In genomic region chr6:4349953-4350352, GRCm38 (mm10) we compare ENCODE assay signal across 22 mouse cellular contexts.
A peak's percentile ranks its signal among the peaks of the same experiment; 100 is the strongest.
DNase-seq lines count a peak whose midpoint lies in the region; ATAC-seq and TF ChIP-seq lines count a peak whose summit lies in the region.
"Had no signal": no experiment of that assay in that cellular context is flagged by ENCODE, and none has a peak within 500 bp of the region (broad histone marks: within the 10 kb centered on the region; RNA-seq: fewer than 3 reads in every experiment).

No protein-coding gene starts in this region.

- no peak for TF ChIP-seq CTCF in kidney, adult 2 months (conservative IDR thresholded peaks at IDR 0.05; ENCODE audit: insufficient read depth, insufficient read length, low read depth, low read length)
- no peak for TF ChIP-seq CTCF in forebrain, postnatal 0 days (IDR thresholded peaks at IDR 0.05; ENCODE audit: low read depth)

- no peak overlapping the region for H3K4me3 ChIP-seq in kidney, adult 2 months (ENCODE audit: insufficient read depth, low read depth, low read length)
- H3K4me3 ChIP-seq in forebrain, postnatal 0 days (ENCODE audit: low read depth, low read length) = no peak overlapping the region
- H3K4me3 ChIP-seq: forebrain, embryonic 10.5 days; hindbrain, embryonic 10.5 days; midbrain, embryonic 15.5 days; neural tube, embryonic 12.5 days had no signal

- 61% methylated on average over 4 of the region's 4 CpGs for WGBS in kidney, adult 2 months
- WGBS in forebrain, postnatal 0 days = 91% methylated on average over 4 of the region's 4 CpGs

- H3K36me3 ChIP-seq in kidney, adult 2 months (ENCODE audit: control insufficient read depth, insufficient read depth, low read length) = no peaks in the 10 kb centered on the region
- no peaks in the 10 kb centered on the region for H3K36me3 ChIP-seq in forebrain, postnatal 0 days (ENCODE audit: insufficient read depth)
- H3K36me3 ChIP-seq: forebrain, embryonic 10.5 days; hindbrain, embryonic 10.5 days; midbrain, embryonic 15.5 days; neural tube, embryonic 12.5 days had no signal

- H3K4me1 ChIP-seq in kidney, adult 2 months (ENCODE audit: control insufficient read depth, insufficient read depth, low read length) = no peaks in the 10 kb centered on the region
- no peaks in the 10 kb centered on the region for H3K4me1 ChIP-seq in forebrain, postnatal 0 days (ENCODE audit: insufficient read depth)
- H3K4me1 ChIP-seq: forebrain, embryonic 10.5 days; midbrain, embryonic 15.5 days; neural tube, embryonic 12.5 days had no signal

- DNase-seq in kidney, adult 2 months = peak; percentile 2
- DNase-seq in kidney, postnatal 10 days = no peak
- DNase-seq in adrenal gland, adult 2 months = peak; percentile 75
- DNase-seq in adrenal gland, postnatal 36 days = peak; percentile 71 to 72
- DNase-seq in forebrain, postnatal 0 days = no peak
- no peak for DNase-seq in layer of hippocampus, adult 9-10 months (ENCODE audit: low spot score)
- DNase-seq: cerebellum, adult 9-10 months; heart, adult 11 months; kidney, adult 18-20 months; kidney, postnatal 14 days; right cerebral cortex, postnatal 14 days; spleen, adult 18-20 months had no signal

- no peak overlapping the region for H3K27ac ChIP-seq in kidney, adult 2 months (ENCODE audit: insufficient read depth, low read depth, low read length)
- no peak overlapping the region for H3K27ac ChIP-seq in forebrain, postnatal 0 days (ENCODE audit: low read depth, low read length)
- H3K27ac ChIP-seq: forebrain, embryonic 10.5 days; hindbrain, embryonic 10.5 days; hindbrain, postnatal 0 days; macrophage; midbrain, embryonic 15.5 days; neural tube, embryonic 12.5 days had no signal

- no peaks in the 10 kb centered on the region for H3K9me3 ChIP-seq in forebrain, postnatal 0 days (ENCODE audit: low read length)
- H3K9me3 ChIP-seq: forebrain, embryonic 10.5 days; hindbrain, embryonic 10.5 days; midbrain, embryonic 15.5 days; neural tube, embryonic 12.5 days had no signal

- no peak for TF ChIP-seq POLR2A in kidney, adult 2 months (IDR thresholded peaks at IDR 0.05; ENCODE audit: low read depth, low read length)

- no peaks in the 10 kb centered on the region; the same call in 1 of the 2 replicates for H3K27me3 ChIP-seq in kidney, adult 2 months (replicated peaks; ENCODE audit: control insufficient read depth, insufficient read depth, low read length)
- H3K27me3 ChIP-seq in forebrain, postnatal 0 days (ENCODE audit: insufficient read depth, low read length) = no peaks in the 10 kb centered on the region
- H3K27me3 ChIP-seq: midbrain, embryonic 15.5 days; neural tube, embryonic 12.5 days had no signal

- no peak overlapping the region for H3K9ac ChIP-seq in forebrain, postnatal 0 days
- H3K9ac ChIP-seq: midbrain, embryonic 15.5 days; neural tube, embryonic 12.5 days had no signal

- H3K4me2 ChIP-seq in forebrain, postnatal 0 days (ENCODE audit: low read depth) = no peak overlapping the region
- H3K4me2 ChIP-seq: heart, embryonic 11.5 days; midbrain, embryonic 15.5 days; neural tube, embryonic 12.5 days had no signal

- ATAC-seq in granulocyte monocyte progenitor cell, adult 5-6 weeks (replicated peaks; ENCODE audit: poor library complexity, severe bottlenecking) = no peak
- no peak for ATAC-seq in forebrain, postnatal 0 days
- ATAC-seq: activated CD4-positive, CD25-positive, alpha-beta regulatory T cell, adult 4 months; forebrain, embryonic 16.5 days; hindbrain, postnatal 0 days; midbrain, embryonic 15.5 days had no signal

Comparison
In these comparisons a context has a peak if more than half of its experiments do, and no peak if none do; other contexts are left out.
1. DNase-seq: peak in kidney, adult 2 months (single experiment), adrenal gland, adult 2 months (single experiment) and adrenal gland, postnatal 36 days (2 of 2); none in kidney, postnatal 10 days (single experiment), forebrain, postnatal 0 days (single experiment) and layer of hippocampus, adult 9-10 months (single experiment).